Mouse (Mus musculus) embryonic facial prominence, embryonic 12.5 days (tissue): ENCODE data around the gene Osbpl9. TPM values are rescaled to one million over a fixed set of nuclear protein-coding genes. Genes with fewer than 3 reads are reported as not detected.
A peak's percentile ranks its signal among the peaks of the same experiment; 100 is the strongest.

Source experiments
- ATAC-seq: fragments of 200-750 bp; cut with Nextera tagmentation; 2 replicates; pipeline ENCODE4 v1.8.0; 2017; ENCODE audit not compliant: insufficient number of reproducible peaks, insufficient read depth, low FRiP score, low TSS enrichment
- H3K27ac ChIP-seq: fragments of 300-500 bp; sonication (generic); 2 replicates; pipeline ENCODE4 v1.5.1; 2016; ENCODE audit warnings: mild to moderate bottlenecking
- H3K27me3 ChIP-seq: fragments of 300-500 bp; sonication (generic); 2 replicates; pipeline ENCODE4 v1.6.1; 2016; ENCODE audit warnings: mild to moderate bottlenecking, moderate library complexity
- H3K36me3 ChIP-seq: fragments of 300-500 bp; sonication (generic); 2 replicates; pipeline ENCODE4 v1.6.1; 2016; ENCODE audit warnings: mild to moderate bottlenecking
- H3K4me1 ChIP-seq: fragments of 300-500 bp; sonication (generic); 2 replicates; pipeline ENCODE4 v1.6.1; 2016
- H3K4me2 ChIP-seq: fragments of 300-500 bp; sonication (generic); replicated peaks from 2 replicates; pipeline ENCODE4 v1.6.1; 2016; ENCODE audit warnings: mild to moderate bottlenecking, moderate library complexity
- H3K4me3 ChIP-seq: fragments of 300-500 bp; sonication (generic); 2 replicates; pipeline ENCODE4 v1.5.1; 2016; ENCODE audit warnings: mild to moderate bottlenecking
- H3K9ac ChIP-seq: fragments of 300-500 bp; sonication (generic); 2 replicates; pipeline ENCODE4 v1.6.1; 2016; ENCODE audit warnings: mild to moderate bottlenecking, moderate library complexity
- H3K9me3 ChIP-seq: fragments of 300-500 bp; sonication (generic); 2 replicates; pipeline ENCODE4 v1.6.1; 2016; ENCODE audit warnings: mild to moderate bottlenecking, moderate library complexity
- WGBS: fragments of 180-500 bp; shearing (Covaris S2); methylation state at CpG from one replicate; pipeline ENCODE4 v1.1.7; 2016; 5-methylcytosine and 5-hydroxymethylcytosine counted together
- polyA plus RNA-seq: library from polyadenylated mRNA; unstranded; fragments of >200 nt; fragmentation: Nextera tagmentation; extraction: Ambion mirVana; gene quantifications from 2 replicates; pipeline ENCODE4 v1.2.1, GENCODE M21; 2016

Osbpl9 gene
- polyA plus RNA-seq, 1 experiment from 2014 or later: 76.1 TPM

DNA sequence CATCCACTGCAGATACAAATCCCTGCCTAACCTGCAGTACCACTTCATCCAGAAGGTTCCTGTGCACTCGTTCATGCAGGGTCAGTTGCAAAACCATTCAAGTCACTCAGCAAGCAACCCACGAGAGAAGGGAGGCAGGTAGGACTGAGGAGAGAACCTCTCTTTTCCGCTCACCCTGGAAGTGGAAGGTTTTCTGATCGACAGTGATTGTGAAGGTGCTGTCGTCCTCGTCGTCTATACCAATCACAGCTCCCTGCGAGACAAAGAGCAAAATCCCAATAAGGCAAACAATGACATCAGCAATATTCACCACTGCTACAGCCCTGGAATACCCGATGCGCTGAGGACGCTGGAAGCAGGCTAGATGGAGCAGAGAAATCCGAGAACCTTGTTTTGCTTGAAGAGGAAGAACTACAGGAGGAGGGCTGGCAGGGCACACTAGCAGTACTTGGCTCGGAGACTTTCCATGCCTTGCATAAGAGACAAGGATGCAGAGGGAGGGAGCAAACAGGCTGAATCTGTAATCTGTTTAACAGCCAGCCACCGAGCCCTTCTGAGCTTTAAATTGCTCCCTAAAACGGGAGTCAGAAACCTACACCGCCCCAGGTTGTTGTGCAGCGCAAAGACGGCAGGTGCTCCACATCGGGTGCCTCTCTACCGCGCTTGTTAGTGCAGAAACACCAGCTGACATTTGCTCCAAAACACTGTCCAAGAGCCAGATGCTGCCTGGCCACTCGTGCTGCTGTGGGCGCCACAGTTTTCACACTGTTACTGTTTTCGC lies 45.4 kb downstream of the Osbpl9 start:
- 31% methylated on average over 24 of the region's 24 CpGs for WGBS
- Histone ChIP-seq H3K9me3 (no peaks in the 10 kb centered on the region), H3K36me3 (no peaks in the 10 kb centered on the region), H3K9ac (no peak overlapping the region; the same call in 1 of the 2 replicates), H3K27me3 (no peaks in the 10 kb centered on the region), H3K27ac (peak overlapping the region; percentile 5; the same call in 1 of the 2 replicates), H3K4me2 (peak overlapping the region; percentile 36), H3K4me1 (peaks cover 12% of the 10 kb centered on the region), H3K4me3 (0 out of 2 replicates have a peak overlapping the region, but pooled peaks have one; percentile 16)
- 0 out of 2 replicates have a peak, but pooled peaks have one; percentile 54 for ATAC-seq

DNA sequence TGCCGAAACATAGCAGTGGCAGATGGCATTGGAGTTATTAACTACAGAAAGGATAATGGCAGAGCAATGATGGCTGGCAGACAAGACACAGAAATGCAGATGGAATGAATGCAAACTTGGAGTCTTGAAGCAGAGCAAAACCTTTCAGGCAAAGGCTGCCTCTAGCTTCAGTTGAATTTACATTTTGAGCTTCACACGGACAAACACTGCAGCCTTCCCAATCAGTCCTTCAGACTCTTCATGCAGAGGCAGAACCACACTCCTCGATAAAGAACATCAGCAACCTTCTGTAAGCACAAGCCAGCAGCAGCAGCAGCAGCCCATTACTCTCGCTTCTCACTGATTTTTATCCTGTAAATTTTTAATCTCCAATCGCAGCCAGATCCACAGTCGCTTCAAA lies 46.0 kb downstream of the Osbpl9 start:
- Histone ChIP-seq H3K4me1 (peaks cover 12% of the 10 kb centered on the region), H3K9me3 (no peaks in the 10 kb centered on the region), H3K4me2 (0 out of 2 replicates have a peak overlapping the region, but pooled peaks have one; percentile 36), H3K36me3 (no peaks in the 10 kb centered on the region), H3K4me3 (no peak overlapping the region), H3K27ac (peak overlapping the region; percentile 5; the same call in 1 of the 2 replicates), H3K27me3 (no peaks in the 10 kb centered on the region), H3K9ac (no peak overlapping the region)
- WGBS: 77% methylated on average over 6 of the region's 6 CpGs
- no peak for ATAC-seq

DNA sequence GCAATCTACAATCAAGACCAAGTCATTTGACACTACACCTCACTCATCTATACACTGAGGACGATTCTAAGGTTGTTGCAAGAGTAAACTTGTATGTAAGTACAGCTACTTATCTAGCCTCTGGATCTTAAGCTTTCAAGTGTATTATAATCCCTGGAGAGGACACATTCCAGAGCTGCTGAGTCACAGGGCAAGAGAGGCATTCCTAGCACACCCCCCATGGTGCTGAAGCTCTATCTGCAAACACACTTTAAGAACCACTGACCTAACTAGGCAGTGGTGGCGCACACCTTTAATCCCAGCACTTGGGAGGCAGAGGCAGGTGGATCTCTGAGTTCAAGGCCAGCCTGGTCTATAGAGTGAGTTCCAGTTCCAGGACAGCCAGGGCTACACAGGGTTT lies 51.9 kb downstream of the Osbpl9 start:
- Histone ChIP-seq H3K9me3 (no peaks in the 10 kb centered on the region), H3K27ac (no peak overlapping the region), H3K4me1 (peaks cover 4% of the 10 kb centered on the region; the same call in 1 of the 2 replicates), H3K36me3 (no peaks in the 10 kb centered on the region), H3K9ac (no peak overlapping the region), H3K27me3 (no peaks in the 10 kb centered on the region), H3K4me3 (no peak overlapping the region), H3K4me2 (no peak overlapping the region)
- no peak for ATAC-seq
- 54% methylated on average over 2 of the region's 2 CpGs for WGBS

DNA sequence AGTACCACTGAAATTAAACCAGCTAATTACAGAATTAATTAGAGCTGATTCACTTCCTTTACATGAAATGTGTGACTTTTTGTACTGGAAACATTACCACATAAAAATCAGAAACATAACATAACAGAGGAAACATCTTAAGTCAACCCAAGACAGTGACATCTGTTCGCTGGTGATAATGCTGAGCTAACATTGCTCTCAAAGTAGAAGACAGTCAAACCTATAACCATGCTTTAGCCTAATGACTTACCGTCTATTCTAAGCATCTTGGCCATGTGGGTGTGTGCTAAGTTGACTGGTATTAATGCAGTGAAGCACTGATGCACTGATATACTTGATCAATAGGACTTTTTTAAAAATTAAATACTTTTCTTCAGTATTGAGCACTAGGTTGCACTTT lies 52.7 kb downstream of the Osbpl9 start:
- H3K36me3 ChIP-seq: no peaks in the 10 kb centered on the region
- no peak overlapping the region for H3K27ac ChIP-seq
- ATAC-seq: no peak
- no peak overlapping the region for H3K4me3 ChIP-seq
- H3K9me3 ChIP-seq: no peaks in the 10 kb centered on the region
- 92% methylated on average over 2 of the region's 2 CpGs for WGBS
- no peaks in the 10 kb centered on the region for H3K27me3 ChIP-seq
- no peak overlapping the region for H3K4me2 ChIP-seq
- peaks cover 4% of the 10 kb centered on the region; the same call in 1 of the 2 replicates for H3K4me1 ChIP-seq
- no peak overlapping the region for H3K9ac ChIP-seq

DNA sequence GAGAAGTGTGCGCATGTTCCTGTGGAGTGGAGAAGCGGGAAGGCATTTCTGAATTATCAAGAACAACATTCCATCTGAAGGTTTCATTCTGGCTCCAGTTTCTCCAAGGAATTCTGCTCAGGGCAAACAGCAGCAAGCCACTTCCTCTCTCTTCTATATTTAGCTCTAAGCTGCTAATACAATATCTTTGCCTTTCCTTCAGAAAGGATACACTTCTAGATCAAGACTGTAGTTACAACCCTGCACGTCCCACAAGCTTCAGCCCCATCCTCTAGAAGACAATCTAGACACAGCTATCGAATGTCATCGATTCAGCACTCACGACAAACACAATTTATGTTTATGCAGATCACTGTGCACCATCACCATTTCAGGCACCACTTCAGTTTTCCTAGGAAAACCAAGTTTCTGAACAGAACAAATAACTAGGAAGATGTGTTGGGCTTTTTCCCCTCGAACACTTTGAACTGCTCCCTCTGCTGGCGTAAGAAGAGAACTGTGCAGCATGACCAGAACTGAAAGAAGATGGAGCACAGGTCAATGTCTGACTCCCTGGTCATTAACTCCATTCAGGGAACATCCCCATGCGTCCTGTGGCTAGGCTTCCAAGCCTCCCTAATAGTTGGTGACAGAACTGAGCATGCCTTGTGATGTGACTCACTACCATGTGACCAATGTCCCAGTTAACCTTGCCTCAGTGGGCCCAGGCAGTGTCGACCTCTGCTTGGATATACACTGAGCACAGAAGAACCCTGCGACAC lies 54.6 kb downstream of the Osbpl9 start:
- H3K4me2 ChIP-seq: no peak overlapping the region
- H3K27ac ChIP-seq: peak overlapping the region; percentile 50
- peaks cover 4% of the 10 kb centered on the region; the same call in 1 of the 2 replicates for H3K4me1 ChIP-seq
- H3K27me3 ChIP-seq: no peaks in the 10 kb centered on the region
- no peaks in the 10 kb centered on the region for H3K36me3 ChIP-seq
- H3K9ac ChIP-seq: no peak overlapping the region
- WGBS: 53% methylated on average over 11 of the region's 11 CpGs
- ATAC-seq: no peak
- no peaks in the 10 kb centered on the region for H3K9me3 ChIP-seq
- H3K4me3 ChIP-seq: no peak overlapping the region

DNA sequence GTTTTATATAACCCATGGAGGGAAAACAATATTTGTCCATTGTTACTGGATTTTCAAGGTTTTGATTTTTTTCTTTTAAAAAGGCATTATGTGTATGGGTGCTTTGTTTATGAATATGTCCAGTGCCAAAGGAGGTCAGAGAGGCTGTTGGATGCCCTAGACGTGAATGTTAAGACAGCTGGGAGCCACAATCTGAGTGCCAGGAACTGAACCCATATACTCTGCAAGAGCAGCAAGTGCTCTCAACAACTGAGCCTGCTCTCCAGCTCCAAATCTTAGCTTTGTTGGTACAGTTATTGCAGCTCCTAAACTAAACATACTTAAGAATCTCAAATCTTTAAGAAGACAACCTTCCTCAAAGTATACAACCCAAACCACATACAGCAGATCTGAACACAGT lies 59.0 kb downstream of the Osbpl9 start:
- H3K27me3 ChIP-seq: no peaks in the 10 kb centered on the region
- no peak overlapping the region for H3K4me2 ChIP-seq
- no peak for ATAC-seq
- H3K9ac ChIP-seq: no peak overlapping the region
- H3K4me3 ChIP-seq: no peak overlapping the region
- 73% methylated on average over 1 of the region's 1 CpGs for WGBS
- peaks cover 4% of the 10 kb centered on the region; the same call in 1 of the 2 replicates for H3K4me1 ChIP-seq
- no peaks in the 10 kb centered on the region for H3K36me3 ChIP-seq
- no peak overlapping the region for H3K27ac ChIP-seq
- H3K9me3 ChIP-seq: no peaks in the 10 kb centered on the region

DNA sequence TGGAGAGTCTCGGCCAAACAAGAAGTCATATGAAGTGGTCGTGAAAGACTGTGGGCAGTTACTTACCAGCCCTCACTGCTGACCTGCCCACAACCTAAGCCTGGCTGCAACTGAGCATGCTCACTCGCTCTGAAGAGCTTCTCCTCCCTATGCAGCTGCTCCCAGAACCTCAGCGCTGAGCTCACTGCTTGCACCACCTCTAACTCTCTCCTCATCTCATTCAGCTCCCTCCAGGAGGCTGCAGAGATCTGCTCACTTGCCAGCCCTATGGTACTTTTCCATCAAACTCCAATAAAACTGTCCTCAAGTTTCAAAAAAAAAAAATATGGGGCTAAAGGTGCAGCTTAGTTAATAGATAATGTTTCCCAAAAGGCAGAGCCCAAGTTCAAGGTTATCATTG lies 63.5 kb downstream of the Osbpl9 start:
- ATAC-seq: no peak
- Histone ChIP-seq H3K4me3 (no peak overlapping the region), H3K36me3 (no peaks in the 10 kb centered on the region), H3K27ac (no peak overlapping the region), H3K9me3 (no peaks in the 10 kb centered on the region), H3K9ac (no peak overlapping the region), H3K4me1 (no peaks in the 10 kb centered on the region), H3K27me3 (no peaks in the 10 kb centered on the region), H3K4me2 (no peak overlapping the region)
- WGBS: 47% methylated on average over 4 of the region's 4 CpGs

DNA sequence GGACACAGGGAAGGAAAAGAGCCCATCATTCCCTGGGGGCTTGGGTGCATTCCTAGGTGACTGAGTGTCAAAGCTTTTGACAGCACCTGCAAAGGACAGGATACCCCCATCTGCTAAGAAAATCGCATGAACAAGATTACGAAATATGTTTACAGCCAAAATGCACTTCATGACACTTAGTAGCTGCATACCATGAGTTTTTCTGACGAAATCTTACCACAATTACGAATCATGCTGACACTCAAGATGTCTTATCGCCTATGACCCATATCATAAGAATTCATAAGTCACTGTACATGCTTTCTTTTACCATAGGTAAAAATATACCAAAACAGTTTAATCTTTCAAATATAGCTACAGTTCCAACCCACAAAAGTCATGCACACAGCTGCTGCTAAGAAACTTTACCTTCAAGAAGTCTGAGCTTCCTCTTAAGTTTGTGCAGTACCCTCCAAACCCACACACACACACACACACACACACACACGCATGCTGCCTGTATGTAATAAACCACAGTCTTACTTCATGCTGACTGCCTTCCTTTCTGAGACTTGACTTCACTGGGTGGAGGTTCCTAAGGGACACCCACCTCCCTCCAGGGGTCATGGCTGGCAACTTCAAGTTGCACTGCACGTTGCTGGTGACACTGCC lies 65.5 kb downstream of the Osbpl9 start:
- no peak overlapping the region for H3K27ac ChIP-seq
- H3K9me3 ChIP-seq: no peaks in the 10 kb centered on the region
- no peaks in the 10 kb centered on the region for H3K4me1 ChIP-seq
- H3K9ac ChIP-seq: no peak overlapping the region
- H3K36me3 ChIP-seq: no peaks in the 10 kb centered on the region
- H3K27me3 ChIP-seq: no peaks in the 10 kb centered on the region
- ATAC-seq: no peak
- no peak overlapping the region for H3K4me3 ChIP-seq
- 84% methylated on average over 7 of the region's 7 CpGs for WGBS
- no peak overlapping the region for H3K4me2 ChIP-seq

DNA sequence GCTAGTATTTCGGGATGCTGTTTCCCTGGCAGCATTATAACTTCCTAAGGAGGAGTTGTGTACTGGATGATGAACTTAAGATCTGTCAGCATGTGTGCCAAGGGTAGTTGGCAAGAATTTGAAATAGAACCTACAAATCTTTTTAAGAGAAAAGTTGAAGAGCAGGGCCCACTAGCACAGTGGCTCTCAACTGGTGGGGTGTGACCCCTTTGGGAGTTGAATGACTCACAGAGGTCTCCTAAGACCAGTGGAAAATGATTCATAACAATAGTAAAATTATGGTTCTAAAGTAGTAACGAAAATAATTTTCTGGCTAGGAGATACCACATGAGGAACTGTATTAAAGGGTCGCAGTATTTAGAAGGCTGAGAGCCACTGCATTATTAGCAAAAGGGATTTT lies 67.1 kb downstream of the Osbpl9 start:
- ATAC-seq: no peak
- WGBS: 88% methylated on average over 3 of the region's 3 CpGs

DNA sequence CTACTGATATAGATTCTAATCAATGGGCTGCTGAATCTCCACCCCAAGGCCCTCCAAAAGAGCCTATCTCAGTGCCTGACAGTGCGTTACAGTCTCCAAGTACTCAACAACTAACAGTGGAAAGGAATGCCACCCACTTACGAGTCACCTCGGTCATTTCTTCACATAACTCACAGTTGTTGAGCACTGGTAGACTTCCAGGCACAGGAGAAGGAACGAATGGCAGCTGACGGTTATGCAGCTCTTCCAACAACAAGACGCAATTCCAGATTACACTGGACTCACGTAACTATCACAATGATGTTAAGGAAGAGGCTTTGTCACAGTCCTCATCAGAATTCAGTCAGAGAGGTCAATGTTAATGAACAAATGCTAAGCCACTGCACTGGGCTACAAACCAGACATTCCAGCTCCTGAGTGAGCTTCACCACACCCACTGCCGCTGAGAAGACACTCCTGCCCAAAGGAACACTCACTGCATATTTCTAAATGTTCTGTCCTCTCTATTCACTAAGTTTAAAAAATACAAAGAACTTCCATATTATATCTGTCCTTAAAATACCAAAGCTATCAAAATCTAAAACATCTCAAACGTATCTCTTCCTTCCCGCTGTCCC lies 70.7 kb downstream of the Osbpl9 start:
- H3K4me3 ChIP-seq: no peak overlapping the region
- no peak overlapping the region for H3K4me2 ChIP-seq
- ATAC-seq: no peak
- 93% methylated on average over 10 of the region's 10 CpGs for WGBS
- no peaks in the 10 kb centered on the region for H3K4me1 ChIP-seq
- no peaks in the 10 kb centered on the region for H3K9me3 ChIP-seq
- H3K27ac ChIP-seq: no peak overlapping the region
- no peak overlapping the region for H3K9ac ChIP-seq
- peaks cover 7% of the 10 kb centered on the region; the same call in 1 of the 2 replicates for H3K36me3 ChIP-seq
- no peaks in the 10 kb centered on the region for H3K27me3 ChIP-seq

More for the DNA sequence above, 67.1 kb downstream of the Osbpl9 start:
- H3K9me3 ChIP-seq: no peaks in the 10 kb centered on the region
- H3K36me3 ChIP-seq: peaks cover 7% of the 10 kb centered on the region; the same call in 1 of the 2 replicates
- no peak overlapping the region for H3K4me2 ChIP-seq
- H3K9ac ChIP-seq: no peak overlapping the region
- no peak overlapping the region for H3K27ac ChIP-seq
- no peaks in the 10 kb centered on the region for H3K4me1 ChIP-seq
- H3K4me3 ChIP-seq: no peak overlapping the region
- H3K27me3 ChIP-seq: no peaks in the 10 kb centered on the region

DNA sequence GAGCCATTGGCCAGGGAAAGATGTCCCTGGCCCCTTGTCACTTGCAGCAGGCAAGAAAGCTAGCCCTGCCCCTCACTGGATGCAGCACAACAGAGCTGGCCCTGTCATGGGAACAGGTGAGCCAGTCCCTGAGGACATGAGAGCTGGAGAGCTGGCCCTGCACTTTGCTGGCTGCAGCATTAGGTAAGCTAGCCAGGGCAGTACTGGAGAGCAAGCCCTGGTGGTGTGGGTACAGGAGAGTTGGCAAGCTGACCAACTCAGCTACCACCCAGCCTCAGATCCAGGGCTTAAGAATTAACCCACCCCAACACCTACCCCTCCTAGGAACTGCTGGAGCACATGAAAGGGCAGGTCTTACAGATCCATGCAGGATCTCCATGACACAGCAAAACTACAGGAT lies 73.1 kb downstream of the Osbpl9 start:
- ATAC-seq: no peak
- H3K36me3 ChIP-seq: peaks cover 7% of the 10 kb centered on the region; the same call in 1 of the 2 replicates
- no peak overlapping the region for H3K9ac ChIP-seq
- no peak overlapping the region for H3K27ac ChIP-seq
- H3K27me3 ChIP-seq: no peaks in the 10 kb centered on the region
- no peak overlapping the region for H3K4me3 ChIP-seq
- H3K4me1 ChIP-seq: no peaks in the 10 kb centered on the region
- no peaks in the 10 kb centered on the region for H3K9me3 ChIP-seq
- H3K4me2 ChIP-seq: no peak overlapping the region
